Mouse (Mus musculus): ENCODE results near the gene Apopt1. TPM values are rescaled to one million over a fixed set of nuclear protein-coding genes. Genes with fewer than 3 reads are reported as not detected.
A peak's percentile ranks its signal among the peaks of the same experiment; 100 is the strongest.

Gene Apopt1
- total RNA-seq, 1 experiment from 2014 or later, result 25.1 TPM

DNA sequence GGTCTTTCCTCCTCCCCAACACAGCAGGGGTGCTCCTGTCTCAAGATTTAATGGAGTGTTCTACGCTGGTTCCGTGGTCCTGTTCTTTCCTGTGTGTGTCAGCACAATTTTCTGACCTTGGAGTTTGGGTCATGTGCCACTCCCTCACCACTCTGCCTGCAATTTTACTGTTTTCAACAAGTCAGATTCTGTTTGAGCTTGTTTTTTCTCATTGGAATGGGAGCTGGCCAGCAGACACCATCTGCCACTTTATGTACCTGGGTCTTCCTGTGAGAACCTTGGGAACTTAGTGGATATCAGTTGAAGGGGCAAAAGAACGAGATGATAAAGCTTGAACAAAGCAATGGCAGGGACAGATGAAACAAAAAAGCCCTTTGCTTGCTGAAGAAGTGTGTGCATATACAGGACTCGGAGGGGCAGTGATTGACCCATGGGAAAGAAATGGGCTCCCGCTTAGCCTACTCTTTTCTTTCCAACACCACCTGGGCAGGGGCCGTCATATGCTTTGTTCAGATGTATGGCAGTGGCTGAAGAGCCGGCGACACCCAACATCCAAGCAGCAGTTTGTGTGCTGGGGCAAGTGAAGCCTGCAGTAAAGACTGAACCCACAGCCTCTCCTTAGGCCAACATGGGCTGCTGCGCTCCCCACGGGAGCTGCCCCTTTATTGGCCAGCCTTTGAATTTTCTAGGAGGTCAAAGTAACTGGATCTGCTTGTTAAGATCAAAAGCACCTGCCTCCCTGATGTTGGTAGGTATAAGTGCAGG, 44.7 kb downstream of the Apopt1 start:
- ATAC-seq (ENCODE audit: extremely low read depth, insufficient number of reproducible peaks, low FRiP score, poor library complexity, severe bottlenecking), result no peak

DNA sequence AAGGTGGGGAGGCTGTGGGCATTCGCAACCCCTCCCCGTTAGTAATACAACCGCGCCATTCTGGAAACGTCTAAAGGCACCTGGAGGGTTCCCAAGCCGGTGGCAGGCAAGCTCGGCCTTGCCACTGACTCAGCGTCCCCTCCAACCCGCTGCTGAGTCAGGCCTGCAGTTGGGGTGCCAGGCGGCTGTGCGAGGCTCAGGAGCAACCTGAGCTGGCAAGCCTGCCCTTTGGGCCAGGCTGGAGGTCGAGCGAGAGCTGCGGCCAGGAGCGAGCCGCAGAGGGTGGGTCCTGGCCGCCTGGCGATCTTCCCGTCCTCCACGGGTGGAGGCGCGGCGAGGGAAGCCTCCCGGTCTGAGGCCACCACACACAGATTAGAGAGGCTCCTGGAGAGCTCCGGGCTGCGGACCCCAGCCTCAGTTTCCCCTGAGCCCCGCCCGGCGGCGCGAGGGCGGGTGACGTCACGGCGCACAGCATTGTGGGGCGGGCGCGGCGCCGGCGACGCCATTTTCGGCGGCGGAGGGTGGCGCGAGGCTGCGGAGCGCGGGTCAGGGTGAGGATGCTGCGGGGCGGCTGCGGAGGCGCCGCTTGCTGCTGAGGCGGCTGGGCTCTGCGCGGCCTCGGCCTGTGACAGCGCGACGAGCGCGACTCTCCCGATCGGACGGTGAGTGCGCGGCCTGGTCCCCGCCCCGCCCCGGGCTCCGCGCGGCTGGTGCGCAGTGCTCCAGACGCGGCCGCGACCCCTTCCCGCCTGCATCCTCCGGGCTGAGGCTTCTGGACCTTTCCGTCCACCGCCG, 45.5 kb downstream of the Apopt1 start, which contains the start of gene Klc1:
Klc1 (plus strand) TSS at position 469 of the 795 bp plus-strand sequence.
- 0 out of 2 replicates have a peak, but pooled peaks have one; percentile 17 for ATAC-seq (ENCODE audit: extremely low read depth, insufficient number of reproducible peaks, low FRiP score, poor library complexity, severe bottlenecking)

- no peak; the same call in 1 of the 2 replicates for ATAC-seq (ENCODE audit: extremely low read depth, insufficient number of reproducible peaks, low FRiP score, poor library complexity, severe bottlenecking)
Observed at GRCm38 (mm10) chr12:111759176-111760061, 46.4 kb downstream of the Apopt1 start.

DNA sequence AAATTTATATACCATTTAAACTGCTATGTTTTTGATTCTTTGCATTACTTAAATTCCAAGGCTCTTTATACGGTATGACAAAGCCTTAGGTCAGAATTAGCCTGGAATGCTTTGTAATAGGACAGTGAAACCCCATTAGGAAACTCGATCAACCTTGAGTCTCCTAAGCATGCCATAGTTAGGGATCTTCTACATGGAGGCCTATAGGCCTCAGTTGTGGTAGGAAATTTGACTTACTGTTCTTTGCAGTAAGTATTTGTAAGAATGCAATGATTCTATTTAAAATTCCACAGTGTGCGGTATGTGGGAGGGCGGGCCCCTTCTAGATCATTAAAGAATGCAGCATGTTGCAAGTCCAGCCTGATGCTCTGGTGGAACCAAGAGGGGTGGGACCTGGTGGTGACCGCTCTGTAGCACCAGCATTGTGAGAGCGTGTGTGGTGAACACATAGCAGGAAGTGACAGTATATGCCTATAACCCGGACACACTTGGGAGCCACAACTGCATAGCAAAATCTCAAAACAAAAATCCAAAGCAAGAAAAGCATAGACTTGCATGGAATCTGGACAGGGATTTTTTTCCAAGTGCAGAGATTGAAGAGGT, 47.3 kb downstream of the Apopt1 start:
- no peak for ATAC-seq (ENCODE audit: extremely low read depth, insufficient number of reproducible peaks, low FRiP score, poor library complexity, severe bottlenecking)

- no peak for ATAC-seq (ENCODE audit: extremely low read depth, insufficient number of reproducible peaks, low FRiP score, poor library complexity, severe bottlenecking)
Observed at GRCm38 (mm10) chr12:111762620-111763280, 49.7 kb downstream of the Apopt1 start.

DNA sequence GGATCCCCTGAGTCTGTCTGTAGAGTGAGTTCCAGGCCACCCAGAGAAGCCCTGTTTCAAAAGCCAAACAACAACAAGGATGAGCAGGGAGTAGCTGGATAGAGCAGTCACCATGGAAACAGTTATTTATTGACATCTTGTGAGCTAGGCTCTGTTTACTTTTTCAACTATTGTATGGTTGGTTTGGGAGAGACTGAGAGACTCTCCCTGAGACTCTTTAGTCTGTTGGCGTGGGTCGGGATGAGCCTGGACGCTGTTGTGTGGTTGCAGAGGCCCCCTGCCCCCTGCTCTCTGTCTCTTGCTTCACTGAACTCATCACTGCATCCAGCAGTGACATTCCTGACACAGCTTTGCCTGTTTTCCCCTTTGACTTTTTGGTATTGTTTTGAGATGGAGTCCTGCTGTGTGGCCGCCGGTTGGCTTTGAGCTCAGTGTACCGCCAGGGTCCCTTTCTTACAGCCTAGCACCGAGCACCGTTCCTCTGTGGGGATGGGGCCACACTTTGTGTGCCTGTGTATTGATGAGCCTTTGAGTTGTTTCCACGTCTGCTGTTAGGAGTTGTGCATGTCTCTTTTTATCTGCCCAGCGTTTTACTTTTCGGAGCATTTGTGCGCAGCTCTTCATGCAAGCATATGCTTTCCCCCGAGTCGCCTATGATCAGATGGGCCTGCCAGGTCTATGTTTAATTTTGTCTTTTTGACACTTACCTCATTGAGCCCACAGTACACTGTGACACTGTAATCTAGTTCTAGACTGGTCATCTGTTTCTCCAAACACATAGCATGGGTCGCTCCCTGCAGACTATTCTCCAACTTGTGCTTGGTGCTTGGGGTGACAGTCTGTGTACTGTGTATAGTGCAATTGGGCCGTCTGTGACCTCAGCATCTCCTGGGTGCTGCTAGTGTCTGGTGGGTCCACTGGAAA, 53.5 kb downstream of the Apopt1 start:
- no peak for ATAC-seq (ENCODE audit: extremely low read depth, insufficient number of reproducible peaks, low FRiP score, poor library complexity, severe bottlenecking)

DNA sequence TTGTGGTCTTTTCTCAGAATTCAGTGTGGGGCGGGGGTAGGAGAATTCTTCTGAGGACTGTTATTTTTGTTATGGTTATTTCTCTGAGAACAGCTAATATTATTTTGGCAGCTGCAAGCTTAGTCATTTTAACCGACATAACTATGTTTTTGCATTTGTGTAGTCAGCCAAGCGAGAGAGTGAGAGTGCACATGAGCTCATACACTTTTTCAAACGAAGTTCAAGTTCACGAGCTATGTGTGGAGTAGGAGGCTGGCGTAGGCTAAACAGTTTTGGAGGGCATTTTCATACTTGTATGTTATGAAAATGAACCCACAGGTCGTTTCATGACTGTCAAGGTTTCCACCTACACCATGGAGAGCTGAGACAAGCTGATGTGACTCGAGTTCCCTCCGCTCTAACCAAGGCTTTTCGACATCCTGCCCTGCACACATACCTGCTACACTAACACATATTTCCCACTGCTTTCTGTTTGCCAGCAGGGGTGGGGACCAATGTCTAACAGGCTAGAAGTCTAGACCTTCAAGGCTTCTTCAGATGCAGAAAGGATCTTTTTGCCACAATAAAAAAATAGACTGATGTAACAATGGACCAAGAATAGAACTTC, 55.4 kb downstream of the Apopt1 start:
- ATAC-seq (ENCODE audit: extremely low read depth, insufficient number of reproducible peaks, low FRiP score, poor library complexity, severe bottlenecking), result no peak

DNA sequence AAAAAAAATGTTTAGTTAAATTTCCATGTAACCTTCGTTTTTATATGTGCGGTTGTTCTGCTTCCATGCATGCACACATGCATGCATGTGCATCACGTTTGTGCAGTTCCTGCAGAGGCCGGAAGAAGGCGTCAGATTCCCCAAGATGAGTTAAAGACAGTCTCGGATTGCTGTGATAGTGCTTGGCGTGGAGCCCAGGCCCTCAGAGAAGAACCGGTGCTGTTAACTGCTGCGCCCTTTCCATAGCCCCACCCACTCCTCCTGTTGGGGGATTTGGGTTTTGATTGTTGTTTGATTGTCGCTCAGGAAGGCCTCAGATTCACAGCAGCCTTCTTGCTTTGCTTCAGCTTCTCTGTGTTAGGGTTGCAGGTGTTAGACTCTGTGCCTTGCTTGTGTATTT, 56.2 kb downstream of the Apopt1 start:
- no peak for ATAC-seq (ENCODE audit: extremely low read depth, insufficient number of reproducible peaks, low FRiP score, poor library complexity, severe bottlenecking)

- ATAC-seq (ENCODE audit: extremely low read depth, insufficient number of reproducible peaks, low FRiP score, poor library complexity, severe bottlenecking), result no peak
Observed at GRCm38 (mm10) chr12:111769816-111770577, 56.9 kb downstream of the Apopt1 start.

GRCm38 (mm10) chr12:111770651-111771050, 57.6 kb downstream of the Apopt1 start:
- ATAC-seq (ENCODE audit: extremely low read depth, insufficient number of reproducible peaks, low FRiP score, poor library complexity, severe bottlenecking), result no peak

DNA sequence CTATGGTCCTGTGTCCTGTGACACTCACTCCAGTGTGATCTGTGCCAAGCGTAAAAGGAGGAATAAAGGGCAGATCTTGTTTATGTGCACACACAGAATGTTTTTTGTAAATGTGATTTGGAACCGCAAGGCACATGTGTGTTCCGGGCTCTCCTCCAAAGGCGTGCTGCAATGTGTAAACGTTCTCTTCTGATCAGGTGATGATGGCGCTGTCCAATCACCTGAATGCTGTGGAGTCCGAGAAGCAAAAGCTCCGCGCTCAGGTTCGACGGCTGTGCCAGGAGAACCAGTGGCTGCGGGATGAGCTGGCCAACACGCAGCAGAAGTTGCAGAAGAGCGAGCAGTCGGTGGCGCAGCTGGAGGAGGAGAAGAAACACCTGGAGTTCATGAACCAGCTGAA, 61.1 kb downstream of the Apopt1 start:
- ATAC-seq (ENCODE audit: extremely low read depth, insufficient number of reproducible peaks, low FRiP score, poor library complexity, severe bottlenecking), result no peak

- ATAC-seq (ENCODE audit: extremely low read depth, insufficient number of reproducible peaks, low FRiP score, poor library complexity, severe bottlenecking), result no peak
Observed at GRCm38 (mm10) chr12:111774845-111775244, 61.8 kb downstream of the Apopt1 start.

DNA sequence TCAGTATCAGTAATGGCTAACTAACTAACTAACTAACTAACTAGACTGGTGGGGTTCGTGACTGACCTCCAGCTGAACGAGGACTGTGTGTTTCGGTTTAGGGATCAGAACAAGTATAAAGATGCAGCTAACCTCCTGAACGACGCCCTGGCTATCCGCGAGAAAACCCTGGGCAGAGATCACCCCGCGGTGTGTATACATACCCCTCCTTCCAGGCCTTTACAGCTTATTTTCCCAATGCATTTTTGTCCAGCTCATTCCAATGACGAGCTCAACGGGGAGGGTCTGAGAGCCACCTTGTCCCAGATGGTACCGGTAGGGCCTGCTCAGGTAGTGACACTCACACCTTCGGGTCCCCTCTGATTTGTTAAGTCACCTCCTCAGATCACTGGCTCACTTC, 64.9 kb downstream of the Apopt1 start:
- ATAC-seq (ENCODE audit: extremely low read depth, insufficient number of reproducible peaks, low FRiP score, poor library complexity, severe bottlenecking), result no peak

DNA sequence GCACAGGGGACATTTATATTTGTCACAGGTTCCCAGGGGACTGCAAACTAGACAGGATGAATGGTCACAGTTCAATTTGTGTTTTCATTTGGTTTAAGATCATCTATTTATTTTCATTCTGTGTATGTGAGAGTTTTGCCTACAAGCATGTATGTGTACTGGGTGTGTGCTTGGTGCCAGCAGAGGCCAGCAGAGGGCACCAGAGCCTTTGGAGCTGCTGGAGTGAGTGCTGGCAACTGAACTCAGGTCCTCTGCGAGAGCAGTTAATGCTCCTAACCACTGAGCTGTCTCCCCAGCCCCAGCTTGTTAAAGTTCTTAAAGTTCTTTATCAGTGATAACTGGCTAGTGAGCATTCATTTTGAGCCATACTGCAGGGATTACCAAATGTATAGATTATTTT, 66.5 kb downstream of the Apopt1 start:
- no peak for ATAC-seq (ENCODE audit: extremely low read depth, insufficient number of reproducible peaks, low FRiP score, poor library complexity, severe bottlenecking)

GRCm38 (mm10) chr12:111785174-111785573, 72.1 kb downstream of the Apopt1 start:
- ATAC-seq (ENCODE audit: extremely low read depth, insufficient number of reproducible peaks, low FRiP score, poor library complexity, severe bottlenecking), result no peak

- no peak for ATAC-seq (ENCODE audit: extremely low read depth, insufficient number of reproducible peaks, low FRiP score, poor library complexity, severe bottlenecking)
Observed at GRCm38 (mm10) chr12:111787015-111787414, 74.0 kb downstream of the Apopt1 start.
